Comparison of ENCODE assay signal across 10 mouse cellular contexts in genomic region chr4:117527952-117528351, GRCm38 (mm10). TPM values are rescaled to one million over a fixed set of nuclear protein-coding genes. Genes with fewer than 3 reads are reported as not detected.
DNase-seq lines count a peak whose midpoint lies in the region; ATAC-seq lines count a peak whose summit lies in the region.
"Had no signal": no experiment of that assay in that cellular context is flagged by ENCODE, and none has a peak within 500 bp of the region (broad histone marks: within the 10 kb centered on the region; RNA-seq: fewer than 3 reads in every experiment).

No protein-coding gene starts in this region.

- DNase-seq in CD4-positive, CD25-positive, alpha-beta regulatory T cell, adult 2 months (ENCODE audit: low read depth, low spot score), result peak; percentile 60
- peak; percentile 15 for DNase-seq in ovary, postnatal 10 days (ENCODE audit: low spot score)
- DNase-seq in ovary, adult 18-20 months (ENCODE audit: low spot score), result no peak
- peak; percentile 84 for DNase-seq in embryo, embryonic 10 days (ENCODE audit: low spot score)
- peak; percentile 76 for DNase-seq in intestine, embryonic 14.5 days (ENCODE audit: low spot score)
- DNase-seq in spleen, postnatal 14 days (ENCODE audit: low spot score in 2 of 2), result peak; percentile 20 to 46

- H3K27ac ChIP-seq in intestine, embryonic 14.5 days (ENCODE audit: low read depth), result no peak overlapping the region
- no peak overlapping the region for H3K27ac ChIP-seq in lung, embryonic 15.5 days
- H3K27ac ChIP-seq: heart, embryonic 13.5 days had no signal

- no peak for ATAC-seq in CD4-positive, CD25-positive, alpha-beta regulatory T cell, adult 4 months
- 0 out of 2 replicates have a peak, but pooled peaks have one; percentile 12 for ATAC-seq in intestine, embryonic 14.5 days (replicated peaks; ENCODE audit: low FRiP score, low TSS enrichment, low read depth)
- 0 out of 2 replicates have a peak, but pooled peaks have one; percentile 35 for ATAC-seq in lung, embryonic 15.5 days (ENCODE audit: borderline replicate concordance, extremely low read depth, low FRiP score, low TSS enrichment)

- H3K9me3 ChIP-seq in intestine, embryonic 14.5 days (ENCODE audit: control insufficient read depth, low read length), result no peaks in the 10 kb centered on the region
- no peaks in the 10 kb centered on the region for H3K9me3 ChIP-seq in lung, embryonic 15.5 days
- H3K9me3 ChIP-seq: heart, embryonic 13.5 days had no signal

- no peak overlapping the region for H3K9ac ChIP-seq in intestine, embryonic 14.5 days (ENCODE audit: low read length)
- H3K9ac ChIP-seq in lung, embryonic 15.5 days, result no peak overlapping the region
- H3K9ac ChIP-seq: heart, embryonic 13.5 days had no signal

- H3K27me3 ChIP-seq in intestine, embryonic 14.5 days (replicated peaks; ENCODE audit: control insufficient read depth, insufficient read depth, low read length), result 0 out of 2 replicates have a peak, but pooled peaks cover 4% of the 10 kb centered on the region
- H3K27me3 ChIP-seq in lung, embryonic 15.5 days, result peaks cover 2% of the 10 kb centered on the region; the same call in 1 of the 2 replicates

- WGBS in intestine, embryonic 14.5 days, result 8% methylated on average over 1 of the region's 1 CpGs
- 4% methylated on average over 1 of the region's 1 CpGs for WGBS in lung, embryonic 15.5 days

- H3K36me3 ChIP-seq in intestine, embryonic 14.5 days (ENCODE audit: control insufficient read depth, insufficient read depth, low read length), result no peaks in the 10 kb centered on the region
- H3K36me3 ChIP-seq in lung, embryonic 15.5 days, result no peaks in the 10 kb centered on the region
- H3K36me3 ChIP-seq: heart, embryonic 13.5 days had no signal

- no peaks in the 10 kb centered on the region for H3K4me1 ChIP-seq in intestine, embryonic 14.5 days (replicated peaks; ENCODE audit: control insufficient read depth, insufficient read depth, low read length)
- H3K4me1 ChIP-seq in lung, embryonic 15.5 days, result no peaks in the 10 kb centered on the region
- H3K4me1 ChIP-seq: heart, embryonic 13.5 days had no signal

- H3K4me2 ChIP-seq in intestine, embryonic 14.5 days (ENCODE audit: low read length), result no peak overlapping the region
- H3K4me2 ChIP-seq in lung, embryonic 15.5 days, result no peak overlapping the region
- H3K4me2 ChIP-seq: heart, embryonic 13.5 days had no signal

- H3K4me3 ChIP-seq in intestine, embryonic 14.5 days (ENCODE audit: low read depth, low read length), result no peak overlapping the region
- H3K4me3 ChIP-seq in lung, embryonic 15.5 days, result no peak overlapping the region
- H3K4me3 ChIP-seq: heart, embryonic 13.5 days; myocyte had no signal

RNA-seq across cellular contexts. Expression of gene Eri3, which starts 22.2 kb away (rescaled TPM):
- 10 to 100 TPM; 50.0 to 61.7 TPM for polyA plus RNA-seq in CD4-positive, CD25-positive, alpha-beta regulatory T cell, adult 4 months (2017; shearing (Covaris generic))
- 131 and 141 TPM in 2 replicates for polyA plus RNA-seq in intestine, embryonic 14.5 days (2014; fragmentation: Nextera tagmentation; extraction: Ambion mirVana)
- 156 and 157 TPM in 2 replicates for polyA plus RNA-seq in lung, embryonic 15.5 days (2015; fragmentation: Nextera tagmentation; extraction: Ambion mirVana)

RNA-seq across cellular contexts. Expression of gene Rnf220, which starts 31.1 kb away (rescaled TPM):
- polyA plus RNA-seq in CD4-positive, CD25-positive, alpha-beta regulatory T cell, adult 4 months (2017; shearing (Covaris generic)), result 10 to 100 TPM; 15.8 to 18.6 TPM
- polyA plus RNA-seq in intestine, embryonic 14.5 days (2014; fragmentation: Nextera tagmentation; extraction: Ambion mirVana), result 58.7 and 65.1 TPM in 2 replicates
- 70.1 and 73.3 TPM in 2 replicates for polyA plus RNA-seq in lung, embryonic 15.5 days (2015; fragmentation: Nextera tagmentation; extraction: Ambion mirVana)
